Mouse (Mus musculus) intestine, postnatal 0 days (tissue): ENCODE results near the gene Atxn7l3b. TPM values are rescaled to one million over a fixed set of nuclear protein-coding genes. Genes with fewer than 3 reads are reported as not detected.

Experiments
- ATAC-seq: fragments of 200-750 bp; cut with Nextera tagmentation; 2 replicates; pipeline ENCODE4 v1.8.0; 2017; ENCODE audit warnings: mild to moderate bottlenecking, moderate TSS enrichment, moderate library complexity
- H3K27ac ChIP-seq: fragments of 300-500 bp; sonication (generic); 2 replicates; pipeline ENCODE4 v1.5.1; 2014; ENCODE audit warnings: mild to moderate bottlenecking, low read depth, low read length, moderate library complexity
- H3K27me3 ChIP-seq: fragments of 300-500 bp; sonication (generic); replicated peaks from 2 replicates; pipeline ENCODE4 v1.6.1; 2014; ENCODE audit warnings: low read length, mixed read lengths; ENCODE audit not compliant: control insufficient read depth, insufficient read depth
- H3K36me3 ChIP-seq: fragments of 300-500 bp; sonication (generic); 2 replicates; pipeline ENCODE4 v1.6.1; 2014; ENCODE audit warnings: mild to moderate bottlenecking, moderate library complexity; ENCODE audit not compliant: control insufficient read depth, insufficient read depth
- H3K4me1 ChIP-seq: fragments of 300-500 bp; sonication (generic); replicated peaks from 2 replicates; pipeline ENCODE4 v1.6.1; 2014; ENCODE audit warnings: antibody characterized with exemption, low read length, mixed read lengths; ENCODE audit not compliant: control insufficient read depth, insufficient read depth
- H3K4me2 ChIP-seq: fragments of 300-500 bp; sonication (generic); replicated peaks from 2 replicates; pipeline ENCODE4 v1.6.1; 2014; ENCODE audit warnings: low read depth, mild to moderate bottlenecking, moderate library complexity
- H3K4me3 ChIP-seq: fragments of 300-500 bp; sonication (generic); 2 replicates; pipeline ENCODE4 v1.5.1; 2014; ENCODE audit warnings: low read depth, low read length
- H3K9ac ChIP-seq: fragments of 300-500 bp; sonication (generic); 2 replicates; pipeline ENCODE4 v1.6.1; 2014; ENCODE audit warnings: mild to moderate bottlenecking, low read depth, low read length
- H3K9me3 ChIP-seq: fragments of 300-500 bp; sonication (generic); 2 replicates; pipeline ENCODE4 v1.6.1; 2016; ENCODE audit warnings: mixed run types; ENCODE audit not compliant: control insufficient read depth
- CTCF ChIP-seq: sonication (generic); IDR thresholded peaks from 2 replicates; pipeline ENCODE4 v1.5.1; 2016; ENCODE audit warnings: low read depth, mild to moderate bottlenecking, control low read depth, antibody characterized with exemption, moderate library complexity
- WGBS: fragments of 180-500 bp; shearing (Covaris S2); extraction: QIAGEN DNeasy Blood & Tissue Kit; methylation state at CpG from one replicate; pipeline ENCODE4 v1.1.7; 2014; 5-methylcytosine and 5-hydroxymethylcytosine counted together
- polyA plus RNA-seq: library from polyadenylated mRNA; unstranded; fragments of >200 nt; fragmentation: Nextera tagmentation; extraction: Ambion mirVana; gene quantifications from 2 replicates; pipeline ENCODE4 v1.2.1, GENCODE M21; 2015

Gene Atxn7l3b
- polyA plus RNA-seq, 1 experiment from 2014 or later: 142 TPM

DNA sequence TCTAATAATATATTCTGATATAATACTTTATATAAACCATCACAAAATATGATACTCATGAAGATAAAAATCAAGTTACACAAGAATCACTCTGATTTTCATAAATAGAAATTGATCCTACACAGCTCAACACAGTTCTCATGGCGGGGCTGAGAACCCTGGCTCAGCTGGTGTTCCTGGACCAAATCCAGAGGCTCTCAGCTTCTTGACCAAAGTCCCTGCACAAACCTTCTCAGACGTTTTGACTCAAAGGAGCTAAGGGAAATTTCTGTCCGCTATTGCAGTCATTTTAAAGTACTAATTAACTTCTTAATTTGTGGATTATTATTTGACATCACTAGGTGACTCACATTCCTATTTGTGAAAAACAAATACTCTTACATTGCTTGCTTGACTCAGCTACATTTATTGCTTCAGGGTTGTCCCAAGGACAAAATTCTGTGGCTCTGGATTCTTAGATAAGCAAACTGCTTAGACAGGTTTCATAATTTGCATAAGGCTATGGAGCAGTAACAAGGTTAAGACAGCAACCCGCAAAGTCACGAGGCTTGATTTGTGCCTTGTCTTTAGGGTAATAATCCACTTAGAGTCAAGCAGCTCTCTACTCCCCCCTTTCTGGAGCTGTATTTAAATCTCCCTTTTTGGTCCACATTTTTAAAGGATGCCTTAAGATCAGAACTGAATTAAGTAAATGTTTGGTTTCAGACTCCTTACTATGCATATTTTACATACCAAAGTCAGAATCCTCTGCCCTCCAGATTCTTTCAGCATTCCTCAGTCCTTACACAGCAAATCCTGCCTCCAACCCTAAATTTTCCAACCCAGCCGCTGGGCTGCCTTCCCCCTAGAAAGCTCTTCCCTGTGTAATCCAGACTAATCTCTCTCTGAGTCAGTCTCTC is 45.8 kb downstream of the Atxn7l3b start:
- Histone ChIP-seq H3K4me3 (no peak overlapping the region), H3K4me1 (no peaks in the 10 kb centered on the region; the same call in 1 of the 2 replicates), H3K4me2 (no peak overlapping the region), H3K36me3 (no peaks in the 10 kb centered on the region), H3K9ac (no peak overlapping the region), H3K27me3 (no peaks in the 10 kb centered on the region), H3K27ac (no peak overlapping the region), H3K9me3 (no peaks in the 10 kb centered on the region)
- peak; percentile 56 for ATAC-seq
- 14% methylated on average over 6 of the region's 6 CpGs for WGBS
- peak; percentile 12; the same call in 1 of the 2 replicates for TF ChIP-seq CTCF

DNA sequence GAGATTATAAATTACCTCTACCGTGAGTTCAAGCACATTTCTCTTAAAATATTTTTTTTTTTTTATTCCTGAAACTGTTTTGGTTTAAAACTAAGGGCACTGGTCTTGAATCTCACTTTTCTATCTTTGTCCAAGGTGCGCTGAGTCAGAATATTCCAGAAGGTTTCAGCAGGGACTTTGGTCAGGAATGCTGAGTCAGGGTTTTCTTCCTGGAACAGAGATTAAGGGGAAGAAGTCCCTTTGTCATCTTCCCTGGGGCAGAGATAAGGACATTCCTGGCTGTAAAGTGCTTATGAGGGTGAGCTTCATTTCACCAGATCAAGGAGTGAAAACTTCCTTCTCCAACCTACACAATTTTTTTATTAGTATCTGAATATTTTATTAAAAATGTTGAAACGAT is 46.7 kb downstream of the Atxn7l3b start:
- no peak for ATAC-seq

DNA sequence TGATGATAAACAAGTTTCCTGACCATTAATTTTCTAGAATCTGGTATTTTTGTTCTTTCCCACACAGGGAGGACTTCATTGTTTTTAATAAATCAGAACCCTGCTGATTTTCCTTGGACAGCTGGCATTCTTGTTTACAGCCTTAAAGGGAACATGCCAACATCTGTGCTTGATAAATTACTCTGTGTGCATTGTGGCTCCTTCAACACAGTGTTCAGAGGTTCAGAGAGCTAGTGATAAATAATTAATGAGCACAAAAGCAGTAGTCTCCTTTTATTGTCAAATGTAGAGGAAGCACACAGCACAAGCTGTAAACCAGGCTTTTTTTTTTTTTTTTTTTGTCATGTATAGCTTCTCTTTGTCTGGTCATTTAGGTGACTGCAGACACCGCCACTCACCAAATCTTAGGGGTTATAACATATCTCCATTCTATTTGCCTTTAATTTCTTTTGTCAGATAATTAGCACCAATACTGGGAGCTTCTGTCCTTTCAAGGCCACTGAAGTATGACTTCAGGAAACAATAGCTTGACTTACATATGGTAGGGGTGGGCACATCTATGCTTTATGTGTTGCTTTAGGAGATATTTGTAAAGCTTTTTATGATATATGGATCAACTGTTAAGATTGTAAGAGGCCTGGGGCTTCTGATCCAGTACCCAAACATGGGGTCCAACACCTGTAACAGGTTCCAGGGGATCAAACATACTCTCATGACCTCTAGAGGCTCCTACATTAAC is 52.0 kb downstream of the Atxn7l3b start:
- 70% methylated on average over 1 of the region's 1 CpGs for WGBS

More for the DNA sequence above, 46.7 kb downstream of the Atxn7l3b start:
- WGBS: 85% methylated on average over 3 of the region's 3 CpGs
- no peak overlapping the region for H3K4me2 ChIP-seq
- no peak overlapping the region for H3K9ac ChIP-seq
- no peak for TF ChIP-seq CTCF
- no peak overlapping the region for H3K4me3 ChIP-seq
- H3K27ac ChIP-seq: no peak overlapping the region
- H3K27me3 ChIP-seq: no peaks in the 10 kb centered on the region
- no peaks in the 10 kb centered on the region for H3K36me3 ChIP-seq
- no peaks in the 10 kb centered on the region for H3K9me3 ChIP-seq
- no peaks in the 10 kb centered on the region; the same call in 1 of the 2 replicates for H3K4me1 ChIP-seq

More for the DNA sequence above, 52.0 kb downstream of the Atxn7l3b start:
- H3K27ac ChIP-seq: no peak overlapping the region
- H3K9ac ChIP-seq: no peak overlapping the region
- H3K4me1 ChIP-seq: no peaks in the 10 kb centered on the region
- no peaks in the 10 kb centered on the region for H3K36me3 ChIP-seq
- no peaks in the 10 kb centered on the region for H3K27me3 ChIP-seq
- H3K4me3 ChIP-seq: no peak overlapping the region
- H3K4me2 ChIP-seq: no peak overlapping the region
- no peak for ATAC-seq
- no peak for TF ChIP-seq CTCF
- H3K9me3 ChIP-seq: no peaks in the 10 kb centered on the region
